Mouse (Mus musculus): ENCODE data around the gene Pnpla3. TPM values are rescaled to one million over a fixed set of nuclear protein-coding genes. Genes with fewer than 3 reads are reported as not detected.
"Not testable (repeated sequence)": the region's sequence is repeated elsewhere in the genome, so short reads cannot be mapped to it uniquely, and the experiment has no call there.

The Pnpla3 gene
- polyA plus RNA-seq, 1 experiment from 2014 or later, result 3.1 TPM

DNA sequence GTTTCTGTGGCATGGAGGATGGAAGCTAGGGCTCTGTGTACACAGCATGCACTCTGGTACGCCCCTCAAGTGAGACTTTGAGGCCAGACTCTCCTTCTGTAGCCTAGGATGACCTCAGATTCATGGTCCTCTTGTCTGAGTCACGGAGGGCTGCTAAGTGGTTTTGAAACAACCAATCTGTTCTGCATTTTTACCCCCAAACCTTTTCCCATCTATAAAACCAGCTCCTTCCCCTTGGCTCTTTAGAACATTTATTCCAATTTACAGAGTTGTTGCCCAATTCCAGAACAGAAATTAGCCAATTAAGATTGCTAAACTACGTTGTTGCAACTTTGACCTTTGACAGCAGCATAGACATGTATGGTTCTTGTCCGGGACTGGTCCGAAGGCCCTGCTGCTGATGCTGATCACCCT, 28.0 kb upstream of the Pnpla3 start:
- Histone ChIP-seq H3K4me2 (no peak overlapping the region), H3K27ac (no peak overlapping the region), H3K4me1 (peaks cover 13% of the 10 kb centered on the region; the same call in 1 of the 2 replicates), H3K27me3 (no peaks in the 10 kb centered on the region), H3K9me3 (replicated peaks) (0 out of 2 replicates have a peak, but pooled peaks cover 3% of the 10 kb centered on the region), H3K36me3 (ENCODE audit: poor library complexity, severe bottlenecking) (no peaks in the 10 kb centered on the region), H3K4me3 (no peak overlapping the region), H3K9ac (no peak overlapping the region)
- ATAC-seq, result no peak
- 90% methylated on average over 5 of the region's 5 CpGs for WGBS

DNA sequence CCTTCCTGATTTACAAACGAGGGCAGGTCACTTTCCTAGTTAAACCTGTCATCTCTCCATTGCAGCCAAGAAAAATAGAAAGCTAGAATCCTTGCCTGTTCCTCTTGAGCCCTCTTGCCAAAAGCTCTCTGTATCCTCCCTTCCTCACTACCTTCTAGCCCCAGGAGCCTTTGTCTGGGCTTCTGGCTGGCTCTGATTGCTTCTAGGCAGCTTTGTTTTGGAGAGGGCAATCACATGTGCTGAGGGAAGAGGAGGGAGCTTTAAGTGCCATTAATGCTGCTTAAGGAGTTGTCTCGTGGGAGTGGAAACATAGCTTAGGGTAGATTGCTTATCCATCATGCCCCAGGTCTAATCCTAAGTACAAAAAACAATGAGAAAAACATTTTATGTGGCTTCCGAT, 27.5 kb upstream of the Pnpla3 start:
- H3K9me3 ChIP-seq (replicated peaks), result 0 out of 2 replicates have a peak, but pooled peaks cover 3% of the 10 kb centered on the region
- ATAC-seq, result no peak
- peaks cover 13% of the 10 kb centered on the region; the same call in 1 of the 2 replicates for H3K4me1 ChIP-seq
- no peak overlapping the region for H3K4me3 ChIP-seq
- no peak overlapping the region for H3K4me2 ChIP-seq
- no peaks in the 10 kb centered on the region for H3K36me3 ChIP-seq (ENCODE audit: poor library complexity, severe bottlenecking)
- no peaks in the 10 kb centered on the region for H3K27me3 ChIP-seq
- no peak overlapping the region for H3K27ac ChIP-seq
- no peak overlapping the region for H3K9ac ChIP-seq
- WGBS, result 48% methylated on average over 3 of the region's 3 CpGs

DNA sequence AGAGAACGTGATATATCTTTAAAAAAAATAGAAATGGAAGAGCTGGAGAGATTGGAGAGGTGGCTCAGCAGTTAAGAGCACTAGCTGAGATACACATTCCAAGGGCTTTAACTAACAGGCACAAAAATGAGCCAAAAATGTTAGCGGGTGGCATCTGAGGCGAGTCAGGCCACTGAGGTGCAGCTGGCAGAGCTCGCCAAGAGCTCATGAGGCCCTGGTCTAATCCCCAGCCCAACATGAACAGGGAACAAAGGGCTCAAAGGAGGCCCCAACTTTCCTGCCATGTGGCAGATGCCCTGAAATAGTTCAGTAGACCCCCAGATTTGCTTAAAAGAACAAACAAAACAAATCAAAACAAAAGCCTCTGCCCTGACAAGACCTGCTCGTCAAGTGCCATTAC, 26.7 kb upstream of the Pnpla3 start:
- Histone ChIP-seq H3K27ac (0 out of 2 replicates have a peak overlapping the region, but pooled peaks have one; percentile 25), H3K4me2 (no peak overlapping the region), H3K36me3 (ENCODE audit: poor library complexity, severe bottlenecking) (no peaks in the 10 kb centered on the region), H3K4me1 (peaks cover 13% of the 10 kb centered on the region; the same call in 1 of the 2 replicates), H3K4me3 (no peak overlapping the region), H3K9ac (no peak overlapping the region), H3K9me3 (replicated peaks) (no peaks in the 10 kb centered on the region), H3K27me3 (no peaks in the 10 kb centered on the region)
- WGBS, result 35% methylated on average over 5 of the region's 5 CpGs
- no peak for ATAC-seq

DNA sequence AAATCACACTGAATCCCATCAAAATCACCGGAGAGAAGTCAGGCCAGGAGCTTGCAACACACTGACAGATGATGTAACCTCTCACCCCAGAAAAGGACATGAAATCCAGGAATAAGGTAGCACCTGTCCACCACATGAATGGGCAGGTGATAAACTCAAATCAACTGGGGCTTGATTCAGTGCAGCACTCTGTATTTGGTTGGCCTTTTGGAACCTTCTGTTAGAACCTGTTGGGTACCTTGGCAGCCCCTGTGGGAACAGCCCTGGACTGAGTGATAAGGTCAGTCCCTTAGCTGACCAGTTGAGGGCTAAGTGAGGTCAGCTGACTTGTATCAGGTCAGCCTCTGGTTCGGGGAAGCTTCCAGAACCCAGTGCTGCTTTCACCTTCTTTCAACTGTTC, 11.5 kb upstream of the Pnpla3 start:
- 88% methylated on average over 2 of the region's 2 CpGs for WGBS
- H3K4me2 ChIP-seq, result no peak overlapping the region
- H3K9ac ChIP-seq, result no peak overlapping the region
- no peak overlapping the region for H3K4me3 ChIP-seq
- H3K4me1 ChIP-seq, result no peaks in the 10 kb centered on the region
- H3K36me3 ChIP-seq (ENCODE audit: poor library complexity, severe bottlenecking), result no peaks in the 10 kb centered on the region
- H3K9me3 ChIP-seq (replicated peaks), result no peaks in the 10 kb centered on the region
- H3K27ac ChIP-seq, result no peak overlapping the region
- no peak for ATAC-seq
- no peaks in the 10 kb centered on the region for H3K27me3 ChIP-seq

DNA sequence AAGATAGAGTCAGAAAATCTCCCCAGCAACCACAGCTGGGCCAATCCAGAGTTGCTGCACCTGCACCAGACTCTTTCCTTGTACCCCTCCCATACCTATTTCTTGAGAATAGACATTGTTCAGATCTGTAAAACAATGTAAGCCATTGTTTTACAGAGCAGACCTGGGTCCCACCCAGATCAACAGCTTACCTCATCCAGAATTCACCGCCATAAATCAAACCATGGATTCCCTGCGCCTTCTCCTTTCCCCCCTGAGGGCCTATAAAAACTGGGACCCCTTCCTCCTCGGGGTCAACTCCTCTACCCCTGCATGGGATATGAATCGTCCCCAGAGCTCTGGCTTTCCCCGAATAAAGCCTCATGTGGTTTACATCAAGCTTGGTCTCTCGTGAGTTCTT, 10.1 kb upstream of the Pnpla3 start:
- 90% methylated on average over 6 of the region's 6 CpGs for WGBS
- not testable (repeated sequence) for H3K27me3 ChIP-seq; H3K27ac ChIP-seq; H3K9me3 ChIP-seq (replicated peaks); H3K9ac ChIP-seq; H3K4me1 ChIP-seq; H3K4me3 ChIP-seq; ATAC-seq; H3K36me3 ChIP-seq (ENCODE audit: poor library complexity, severe bottlenecking); H3K4me2 ChIP-seq

DNA sequence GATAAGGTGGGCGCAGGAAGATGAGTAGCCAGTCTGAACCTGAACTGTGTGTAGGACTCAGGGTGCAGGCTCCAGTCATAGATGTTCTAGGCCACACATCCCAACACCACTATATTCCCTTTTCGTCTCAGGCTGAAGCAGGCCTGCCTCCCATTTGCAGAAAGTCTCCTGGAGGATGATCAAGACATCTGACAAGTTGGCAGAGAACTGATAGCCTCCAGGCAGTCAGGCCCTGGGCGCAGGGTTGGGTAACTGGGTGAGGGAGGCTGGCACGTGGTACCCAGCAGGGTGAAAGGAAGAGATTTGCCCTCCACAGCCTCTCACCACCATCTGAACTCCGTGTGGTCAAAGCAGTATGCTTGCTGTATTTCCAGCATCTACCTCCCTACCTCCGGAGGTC, 5.8 kb upstream of the Pnpla3 start:
- no peak for ATAC-seq
- Histone ChIP-seq H3K4me2 (no peak overlapping the region), H3K27ac (no peak overlapping the region), H3K9me3 (replicated peaks) (no peaks in the 10 kb centered on the region), H3K4me3 (no peak overlapping the region), H3K4me1 (peaks cover 2% of the 10 kb centered on the region; the same call in 1 of the 2 replicates), H3K27me3 (no peaks in the 10 kb centered on the region), H3K9ac (no peak overlapping the region), H3K36me3 (ENCODE audit: poor library complexity, severe bottlenecking) (no peaks in the 10 kb centered on the region)
- 87% methylated on average over 6 of the region's 6 CpGs for WGBS

DNA sequence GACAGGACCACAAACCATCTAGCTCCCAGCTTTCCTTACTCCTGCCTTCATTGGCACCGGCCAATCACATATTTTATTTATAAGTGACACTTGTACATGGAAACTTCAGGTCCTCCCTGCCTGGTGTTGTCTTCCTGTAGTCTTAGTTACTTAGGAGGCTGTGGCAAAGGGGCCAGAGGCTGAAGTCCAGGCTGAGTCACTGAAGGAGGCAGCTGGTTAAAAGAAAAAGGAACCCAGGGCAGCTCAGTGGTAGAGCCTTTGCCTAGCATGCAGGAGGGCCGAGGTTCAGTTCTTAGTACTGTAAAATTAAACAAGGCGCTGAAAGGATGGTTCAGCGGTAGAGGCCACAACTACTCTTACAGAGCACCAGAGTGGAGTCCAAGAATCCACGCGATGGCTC, 819 bp upstream of the Pnpla3 start:
- Histone ChIP-seq H3K27ac (no peak overlapping the region), H3K27me3 (peaks cover 3% of the 10 kb centered on the region; the same call in 1 of the 2 replicates), H3K4me2 (peak overlapping the region; percentile 88), H3K36me3 (ENCODE audit: poor library complexity, severe bottlenecking) (no peaks in the 10 kb centered on the region), H3K4me3 (0 out of 2 replicates have a peak overlapping the region, but pooled peaks have one; percentile 53), H3K4me1 (peaks cover 21% of the 10 kb centered on the region), H3K9me3 (replicated peaks) (no peaks in the 10 kb centered on the region), H3K9ac (no peak overlapping the region)
- ATAC-seq, result no peak
- 71% methylated on average over 6 of the region's 6 CpGs for WGBS

DNA sequence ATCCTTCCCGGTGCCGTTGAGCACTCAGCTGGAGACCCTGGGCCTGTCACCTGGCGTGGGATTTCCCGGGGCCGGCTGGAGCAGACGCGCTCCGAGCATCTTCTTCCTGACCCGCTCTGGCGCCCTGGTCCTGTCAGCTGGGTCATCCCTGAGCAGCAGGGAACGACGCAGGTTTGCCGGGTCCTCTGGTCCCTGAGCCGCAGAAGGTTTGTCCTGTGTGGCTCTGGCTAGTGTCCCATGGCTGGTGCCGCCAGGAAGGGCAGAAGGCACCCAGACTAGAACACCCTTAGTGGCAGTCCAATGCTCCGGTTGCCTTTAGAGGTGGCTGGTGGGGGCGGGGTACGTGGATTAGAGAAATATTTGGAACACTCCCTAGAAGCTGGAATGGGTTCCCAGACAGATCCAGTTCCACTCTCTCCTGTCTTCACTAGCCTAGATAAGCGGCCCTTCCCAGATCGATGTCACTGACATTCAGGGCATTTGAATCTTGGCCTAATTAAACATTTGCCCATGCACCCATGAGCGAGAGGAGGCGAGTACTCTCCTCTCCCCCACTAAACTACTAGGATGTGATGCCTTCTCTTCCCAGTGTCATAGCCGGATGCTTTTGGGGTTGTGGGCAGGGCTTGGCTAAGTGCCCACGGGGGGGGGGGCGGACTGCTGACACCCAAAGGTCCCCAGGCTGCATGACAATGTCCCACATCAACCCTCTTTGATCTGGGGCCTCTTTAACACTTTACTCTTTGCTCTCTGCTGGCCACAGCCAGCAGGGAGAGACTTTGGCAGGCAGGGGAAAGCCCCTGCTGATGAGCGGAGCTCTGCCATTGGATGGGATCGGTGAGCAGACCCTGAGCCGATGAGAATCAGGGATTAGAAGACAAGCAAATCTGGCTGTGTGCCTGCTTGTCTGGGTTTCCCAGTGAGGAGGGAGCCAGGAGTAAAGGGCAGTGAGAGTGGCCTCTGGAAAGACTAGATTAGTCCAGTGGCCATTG, 829 bp downstream of the Pnpla3 start:
- peak; percentile 50; the same call in 1 of the 2 replicates for ATAC-seq

DNA sequence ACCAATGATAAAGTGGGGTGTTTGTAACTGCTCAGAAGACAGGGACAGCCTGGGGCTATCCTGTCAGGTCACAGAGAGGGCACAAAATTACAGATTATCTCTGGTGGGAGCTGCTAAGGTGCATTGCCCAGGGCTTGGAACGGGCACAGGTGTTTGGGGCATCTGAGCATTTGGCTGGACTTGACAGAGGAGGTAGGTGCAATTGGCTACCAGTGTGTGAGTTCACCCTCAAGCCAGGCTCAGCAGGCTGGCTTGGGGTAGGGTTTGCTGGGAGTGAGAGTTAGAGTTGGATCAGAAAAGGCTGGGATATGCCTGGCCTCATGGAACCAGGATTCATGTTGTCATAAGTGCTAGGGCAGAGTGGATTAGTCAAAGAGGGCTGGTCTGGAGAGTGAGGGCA, 1.9 kb downstream of the Pnpla3 start:
- WGBS, result 53% methylated on average over 1 of the region's 1 CpGs
- H3K27ac ChIP-seq, result no peak overlapping the region

More for the DNA sequence above, 829 bp downstream of the Pnpla3 start:
- Histone ChIP-seq H3K4me2 (peak overlapping the region; percentile 88), H3K9me3 (replicated peaks) (no peaks in the 10 kb centered on the region), H3K4me1 (peaks cover 21% of the 10 kb centered on the region), H3K27ac (no peak overlapping the region; the same call in 1 of the 2 replicates), H3K36me3 (ENCODE audit: poor library complexity, severe bottlenecking) (no peaks in the 10 kb centered on the region), H3K9ac (peak overlapping the region; percentile 71), H3K27me3 (peaks cover 3% of the 10 kb centered on the region; the same call in 1 of the 2 replicates), H3K4me3 (peak overlapping the region; percentile 53)
- under 1% methylated on average over 28 of the region's 28 CpGs for WGBS

DNA sequence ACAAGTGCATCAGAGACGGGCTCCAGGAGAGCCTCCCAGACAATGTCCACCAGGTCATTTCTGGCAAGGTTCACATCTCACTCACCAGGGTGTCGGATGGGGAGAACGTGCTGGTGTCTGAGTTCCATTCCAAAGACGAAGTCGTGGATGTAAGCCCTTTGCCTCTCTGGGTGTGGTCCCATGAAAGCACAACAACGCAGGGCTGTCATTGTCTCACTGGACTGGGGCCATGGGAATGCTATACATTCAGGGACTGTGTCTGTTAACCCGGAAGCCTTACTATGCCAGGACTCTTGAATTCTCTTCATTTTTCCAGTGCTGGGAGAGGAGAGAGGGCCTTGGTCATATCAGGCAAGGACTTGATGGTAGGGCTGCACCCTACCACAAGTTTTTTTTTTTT, 3.5 kb downstream of the Pnpla3 start:
- H3K9me3 ChIP-seq (replicated peaks), result no peaks in the 10 kb centered on the region
- no peak overlapping the region for H3K27ac ChIP-seq
- no peaks in the 10 kb centered on the region for H3K36me3 ChIP-seq (ENCODE audit: poor library complexity, severe bottlenecking)
- H3K9ac ChIP-seq, result no peak overlapping the region
- H3K27me3 ChIP-seq, result peaks cover 3% of the 10 kb centered on the region; the same call in 1 of the 2 replicates
- H3K4me1 ChIP-seq, result peaks cover 21% of the 10 kb centered on the region
- ATAC-seq, result no peak
- no peak overlapping the region for H3K4me3 ChIP-seq
- 83% methylated on average over 7 of the region's 7 CpGs for WGBS
- H3K4me2 ChIP-seq, result no peak overlapping the region

More for the DNA sequence above, 1.9 kb downstream of the Pnpla3 start:
- no peak for ATAC-seq
- Histone ChIP-seq H3K36me3 (ENCODE audit: poor library complexity, severe bottlenecking) (no peaks in the 10 kb centered on the region), H3K9ac (no peak overlapping the region), H3K9me3 (replicated peaks) (no peaks in the 10 kb centered on the region), H3K4me1 (peaks cover 21% of the 10 kb centered on the region), H3K27me3 (peaks cover 3% of the 10 kb centered on the region; the same call in 1 of the 2 replicates), H3K4me2 (no peak overlapping the region), H3K4me3 (no peak overlapping the region)

DNA sequence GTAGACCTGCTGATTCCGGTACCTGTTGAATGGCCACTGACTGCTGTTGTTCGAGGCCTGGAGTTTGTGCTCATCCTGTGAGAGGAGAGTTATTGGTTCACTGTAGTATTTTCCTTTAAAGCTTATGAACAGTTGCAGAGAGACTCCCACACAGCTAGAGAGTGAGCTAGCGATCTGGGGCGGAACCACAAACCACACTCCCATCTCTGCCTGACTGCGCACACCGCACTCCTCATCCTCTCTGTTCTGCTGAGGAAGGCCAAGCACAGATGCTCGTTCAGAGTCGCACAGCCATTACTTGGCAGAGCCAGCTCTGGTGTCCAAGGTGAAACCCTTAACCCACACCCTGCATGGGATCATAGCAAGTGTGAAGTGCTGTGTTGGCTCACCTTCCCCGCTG, 11.1 kb downstream of the Pnpla3 start:
- ATAC-seq, result no peak
- H3K9ac ChIP-seq, result no peak overlapping the region; the same call in 1 of the 2 replicates
- H3K27ac ChIP-seq, result no peak overlapping the region
- H3K9me3 ChIP-seq (replicated peaks), result no peaks in the 10 kb centered on the region
- H3K4me1 ChIP-seq, result no peaks in the 10 kb centered on the region
- H3K4me3 ChIP-seq, result no peak overlapping the region
- H3K4me2 ChIP-seq, result no peak overlapping the region
- WGBS, result 92% methylated on average over 9 of the region's 9 CpGs
- H3K36me3 ChIP-seq (ENCODE audit: poor library complexity, severe bottlenecking), result no peaks in the 10 kb centered on the region
- H3K27me3 ChIP-seq, result peaks cover 6% of the 10 kb centered on the region

DNA sequence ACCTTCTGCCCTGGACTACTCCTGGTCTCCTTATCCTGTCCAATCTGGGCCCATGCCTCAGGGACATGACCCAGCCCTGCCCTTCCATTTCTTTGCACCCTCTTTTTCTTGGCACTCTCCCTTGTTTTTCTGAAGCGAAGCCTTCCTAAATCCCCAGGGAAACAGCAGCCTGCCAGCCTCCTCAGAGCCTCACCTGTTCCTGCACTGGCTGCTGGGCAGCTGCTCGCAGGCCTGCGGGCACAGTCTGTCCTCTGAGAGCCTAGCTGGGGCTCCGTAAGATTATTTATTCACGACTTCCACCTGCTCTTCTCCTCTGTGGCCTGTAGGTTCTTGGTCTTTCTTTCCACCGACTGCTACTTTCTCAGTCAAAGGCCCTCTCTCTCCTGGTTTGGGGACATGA, 14.4 kb downstream of the Pnpla3 start:
- Histone ChIP-seq H3K4me3 (no peak overlapping the region), H3K9ac (no peak overlapping the region), H3K4me1 (no peaks in the 10 kb centered on the region), H3K27me3 (peaks cover 6% of the 10 kb centered on the region), H3K9me3 (replicated peaks) (no peaks in the 10 kb centered on the region), H3K4me2 (no peak overlapping the region), H3K27ac (no peak overlapping the region), H3K36me3 (ENCODE audit: poor library complexity, severe bottlenecking) (no peaks in the 10 kb centered on the region)
- ATAC-seq, result no peak
- WGBS, result 74% methylated on average over 6 of the region's 6 CpGs

Measured in forebrain, embryonic 13.5 days (tissue).